ENCODE assay signal across 9 mouse cellular contexts in the genomic region with DNA sequence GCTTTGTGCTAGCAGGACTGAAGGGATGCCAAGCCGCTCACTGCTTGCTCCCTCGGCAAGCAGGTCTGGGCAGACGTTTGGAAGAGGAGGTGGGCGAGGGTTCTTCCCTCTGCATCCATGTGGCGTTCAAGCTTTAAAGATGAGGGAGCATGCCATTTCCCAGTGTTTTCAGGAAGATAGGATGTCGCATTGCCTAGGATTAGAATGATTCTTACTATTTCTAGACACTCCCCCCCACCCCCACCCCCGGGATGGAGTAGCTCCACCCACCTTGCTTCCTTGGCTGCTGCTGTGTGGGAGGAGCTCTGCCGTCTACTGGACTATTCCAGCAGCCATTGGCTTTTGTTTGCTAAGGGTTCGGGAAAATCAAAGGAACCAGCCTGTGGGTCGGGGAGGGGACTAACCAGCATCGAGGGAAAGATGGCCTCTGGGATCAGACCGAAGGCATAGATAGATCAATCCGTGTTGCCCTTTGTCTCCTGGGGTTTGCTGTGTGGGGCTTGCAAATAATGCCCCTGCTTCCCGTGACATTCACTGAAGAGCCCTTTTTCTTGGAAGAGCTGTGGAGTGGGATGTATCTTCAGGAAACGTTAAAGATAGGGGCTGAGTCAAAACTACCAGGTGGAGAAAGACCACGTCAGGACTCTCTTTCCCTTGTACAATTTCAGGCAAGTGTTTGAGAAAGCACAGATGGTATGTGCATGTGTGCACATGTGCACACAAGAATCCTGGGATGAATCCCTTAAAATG. TPM values are rescaled to one million over a fixed set of nuclear protein-coding genes. Genes with fewer than 3 reads are reported as not detected.
A peak's percentile ranks its signal among the peaks of the same experiment; 100 is the strongest.
DNase-seq lines count a peak whose midpoint lies in the region; ATAC-seq lines count a peak whose summit lies in the region.
"Had no signal": no experiment of that assay in that cellular context is flagged by ENCODE, and none has a peak within 500 bp of the region (broad histone marks: within the 10 kb centered on the region; RNA-seq: fewer than 3 reads in every experiment).

No protein-coding gene starts in this region.

- no peaks in the 10 kb centered on the region for H3K36me3 ChIP-seq in stomach, embryonic 15.5 days
- H3K36me3 ChIP-seq: G1E had no signal

- DNase-seq in cerebellum, postnatal 14 days = peak; percentile 57 to 63
- no peak for DNase-seq in cerebellum, adult 9-11 months
- DNase-seq in embryo, embryonic 9.5 days (ENCODE audit: extremely low spot score) = peak; percentile 69
- peak; percentile 33 to 65 for DNase-seq in heart, postnatal 10 days
- peak; percentile 50 to 58 for DNase-seq in layer of hippocampus, postnatal 14 days (ENCODE audit: low spot score in 2 of 2)
- peak; percentile 78 for DNase-seq in mesoderm, embryonic 11.5 days (ENCODE audit: low read depth, low spot score)

- no peak overlapping the region; the same call in 1 of the 2 replicates for H3K27ac ChIP-seq in stomach, embryonic 15.5 days

- H3K4me2 ChIP-seq in stomach, embryonic 15.5 days = peak overlapping the region; percentile 47

- ATAC-seq in stomach, embryonic 15.5 days (ENCODE audit: insufficient read depth, low FRiP score, low read depth) = peak; percentile 23; the same call in 1 of the 2 replicates
- no peak for ATAC-seq in erythroblast, adult 5-6 weeks (replicated peaks; ENCODE audit: low FRiP score, poor library complexity, severe bottlenecking)

- H3K4me3 ChIP-seq in stomach, embryonic 15.5 days (replicated peaks) = peak overlapping the region; percentile 17; the same call in 1 of the 2 replicates

- 10% methylated on average over 16 of the region's 16 CpGs for WGBS in stomach, embryonic 15.5 days

- H3K9me3 ChIP-seq in stomach, embryonic 15.5 days = no peaks in the 10 kb centered on the region

- peaks cover 20% of the 10 kb centered on the region for H3K4me1 ChIP-seq in stomach, embryonic 15.5 days

- no peak overlapping the region for H3K9ac ChIP-seq in stomach, embryonic 15.5 days

- intact Hi-C loops in heart, postnatal 10 days (cut with DNase I) = loop anchor here (5.0 kb wide), 1 partner anchor 75 kb away; no protein-coding TSS in a partner anchor

- no peaks in the 10 kb centered on the region for H3K27me3 ChIP-seq in stomach, embryonic 15.5 days (replicated peaks)

RNA-seq across cellular contexts. Expression of gene Traf3, which starts 3.7 kb away (rescaled TPM):
- total RNA-seq in heart, postnatal 10 days (2021) = 10 to 100 TPM; 14.1 to 17.1 TPM
- total RNA-seq in layer of hippocampus, postnatal 14 days (2021) = 100 to 1,000 TPM; 124 to 128 TPM
- 8.1 and 8.4 TPM in 2 replicates for polyA plus RNA-seq in stomach, embryonic 15.5 days (2015; fragmentation: Nextera tagmentation; extraction: Ambion mirVana)
- total RNA-seq in erythroblast, adult 5-6 weeks (2015; ENCODE audit: low replicate concordance) = 3.1 and 3.3 TPM in 2 replicates
- 2.6 and 4.3 TPM in 2 replicates for total RNA-seq in erythroblast, adult 5-6 weeks (2017; ENCODE audit: low replicate concordance)
- polyA plus RNA-seq: G1E had no signal

RNA-seq across cellular contexts. Expression of gene 4930595D18Rik, which starts 21.8 kb away (rescaled TPM):
- total RNA-seq in heart, postnatal 10 days (2021) = not detected
- under 1 TPM in 1 of 2 experiments, not detected in 1; 0.41 TPM for total RNA-seq in layer of hippocampus, postnatal 14 days (2021)
- not detected in 2 replicates for polyA plus RNA-seq in stomach, embryonic 15.5 days (2015; fragmentation: Nextera tagmentation; extraction: Ambion mirVana)
- not detected in 2 replicates for total RNA-seq in erythroblast, adult 5-6 weeks (2015; ENCODE audit: low replicate concordance)
- not detected in 2 replicates for total RNA-seq in erythroblast, adult 5-6 weeks (2017; ENCODE audit: low replicate concordance)
- polyA plus RNA-seq: G1E had no signal

Comparison
In these comparisons a context has a peak if more than half of its experiments do, and no peak if none do; other contexts are left out.
1. RNA of gene Traf3, which starts 3.7 kb away (total RNA-seq): 124 to 128 TPM in layer of hippocampus, postnatal 14 days; 14.1 to 17.1 TPM in heart, postnatal 10 days and 2.6 to 4.3 TPM in erythroblast, adult 5-6 weeks; every median in the first group is over 4 times any median in the second.